Mouse (Mus musculus) embryonic facial prominence, embryonic 13.5 days (tissue): ENCODE data around the gene Ythdc1. TPM values are rescaled to one million over a fixed set of nuclear protein-coding genes. Genes with fewer than 3 reads are reported as not detected.

Experiments
- ATAC-seq: fragments of 200-750 bp; cut with Nextera tagmentation; 2 replicates; pipeline ENCODE4 v1.8.0; 2017; ENCODE audit warnings: low read depth; ENCODE audit not compliant: insufficient number of reproducible peaks, insufficient read depth, low FRiP score, low TSS enrichment
- H3K27ac ChIP-seq: fragments of 300-500 bp; sonication (generic); 2 replicates; pipeline ENCODE4 v1.5.1; 2015; ENCODE audit warnings: moderate library complexity, mild to moderate bottlenecking, inconsistent platforms
- H3K27me3 ChIP-seq: fragments of 300-500 bp; sonication (generic); 2 replicates; pipeline ENCODE4 v1.6.1; 2015; ENCODE audit warnings: mild to moderate bottlenecking, inconsistent platforms
- H3K36me3 ChIP-seq: fragments of 300-500 bp; sonication (generic); 2 replicates; pipeline ENCODE4 v1.6.1; 2015; ENCODE audit warnings: mild to moderate bottlenecking, inconsistent platforms
- H3K4me1 ChIP-seq: fragments of 300-500 bp; sonication (generic); 2 replicates; pipeline ENCODE4 v1.6.1; 2015; ENCODE audit warnings: inconsistent platforms
- H3K4me2 ChIP-seq: fragments of 300-500 bp; sonication (generic); 2 replicates; pipeline ENCODE4 v1.6.1; 2015; ENCODE audit warnings: moderate library complexity, mild to moderate bottlenecking, inconsistent platforms
- H3K4me3 ChIP-seq: fragments of 300-500 bp; sonication (generic); 2 replicates; pipeline ENCODE4 v1.5.1; 2015; ENCODE audit warnings: mild to moderate bottlenecking, inconsistent platforms
- H3K9ac ChIP-seq: fragments of 300-500 bp; sonication (generic); 2 replicates; pipeline ENCODE4 v1.6.1; 2015; ENCODE audit warnings: mild to moderate bottlenecking, inconsistent platforms
- H3K9me3 ChIP-seq: fragments of 300-500 bp; sonication (generic); 2 replicates; pipeline ENCODE4 v1.6.1; 2016; ENCODE audit warnings: inconsistent platforms
- WGBS: fragments of 180-500 bp; shearing (Covaris S2); methylation state at CpG from one replicate; pipeline ENCODE4 v1.1.7; 2015; ENCODE audit warnings: mixed read lengths; 5-methylcytosine and 5-hydroxymethylcytosine counted together
- polyA plus RNA-seq: library from polyadenylated mRNA; unstranded; fragments of >200 nt; fragmentation: Nextera tagmentation; extraction: Ambion mirVana; gene quantifications from 2 replicates; pipeline ENCODE4 v1.2.1, GENCODE M21; 2015

Gene Ythdc1
- polyA plus RNA-seq = 49.6 and 57.2 TPM in 2 replicates

- peak within 1 kb of the TSS; percentile 99 for H3K9ac ChIP-seq
- H3K36me3 ChIP-seq = no peaks in the 10 kb centered on the region
- WGBS = under 1% methylated on average over 95 of the region's 111 CpGs
- 0 out of 2 replicates have a peak, but pooled peaks cover 3% of the 10 kb centered on the region for H3K4me1 ChIP-seq
- H3K27ac ChIP-seq = peak within 1 kb of the TSS; percentile 99
- H3K4me2 ChIP-seq = peak within 1 kb of the TSS; percentile 76
- H3K27me3 ChIP-seq = no peaks in the 10 kb centered on the region
- ATAC-seq = peak; percentile 98
- H3K9me3 ChIP-seq = no peaks in the 10 kb centered on the region
- peak within 1 kb of the TSS; percentile 94 for H3K4me3 ChIP-seq
These were observed at the start of gene Ythdc1 for GRCm38 (mm10) chr5:86803962-86804940. Ythdc1 (plus strand) TSS chr5:86804221.

DNA sequence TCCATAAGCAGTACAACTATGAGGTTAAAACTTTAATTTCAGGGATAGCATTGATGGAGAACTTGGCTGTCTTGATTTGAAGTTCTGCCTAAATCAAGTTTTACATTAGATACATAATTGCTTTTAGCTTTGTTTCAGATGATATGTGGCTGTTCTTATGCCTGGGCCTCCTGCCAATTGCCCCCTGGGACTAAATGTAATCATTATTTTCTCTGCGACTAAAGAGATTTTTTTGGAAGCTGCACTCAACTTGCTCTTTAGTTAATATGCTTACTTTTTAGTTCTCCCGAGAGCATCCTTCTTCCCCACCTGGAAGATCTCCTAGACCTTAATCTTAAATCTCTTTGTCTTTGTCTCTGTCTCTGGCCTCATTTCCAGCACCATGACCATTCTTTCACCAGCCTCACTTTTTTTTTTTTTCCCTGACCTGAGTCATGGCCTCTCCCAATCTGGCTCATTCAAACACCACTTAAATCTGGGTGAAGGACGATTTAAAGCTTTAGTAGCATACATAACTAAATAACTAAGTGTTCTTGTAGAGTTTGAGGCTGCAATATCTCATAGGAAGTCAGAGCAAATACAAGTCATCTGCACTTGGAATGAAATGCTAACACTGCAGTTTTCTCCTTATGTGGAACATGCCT lies 34.9 kb upstream of the Ythdc1 start:
- 32% methylated on average over 3 of the region's 3 CpGs for WGBS
- Histone ChIP-seq H3K36me3 (no peaks in the 10 kb centered on the region), H3K27ac (no peak overlapping the region), H3K4me3 (no peak overlapping the region), H3K27me3 (no peaks in the 10 kb centered on the region), H3K4me2 (no peak overlapping the region), H3K9ac (no peak overlapping the region), H3K4me1 (0 out of 2 replicates have a peak, but pooled peaks cover 4% of the 10 kb centered on the region), H3K9me3 (no peaks in the 10 kb centered on the region)
- ATAC-seq = no peak

DNA sequence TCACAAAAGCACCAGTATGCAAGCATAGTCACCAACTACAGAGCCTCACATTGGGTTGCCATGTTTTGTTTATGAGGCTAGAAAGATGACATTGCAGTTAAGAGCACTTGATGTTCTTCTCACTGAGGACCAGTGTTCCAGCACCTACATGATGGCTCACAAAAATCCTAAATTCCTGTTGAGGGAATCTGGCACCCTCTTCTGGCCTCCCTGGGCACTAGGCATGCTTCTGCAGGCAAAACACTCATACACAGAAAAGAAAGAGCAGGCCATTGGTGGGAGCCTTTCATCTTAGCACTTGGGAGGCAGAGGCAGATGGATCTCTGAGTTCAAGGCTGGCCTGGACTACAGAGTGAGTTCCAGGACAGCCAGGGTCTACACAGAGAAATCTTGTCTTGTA lies 33.0 kb upstream of the Ythdc1 start:
- ATAC-seq = no peak
- Histone ChIP-seq H3K4me2 (no peak overlapping the region), H3K36me3 (no peaks in the 10 kb centered on the region), H3K9ac (no peak overlapping the region), H3K27ac (no peak overlapping the region), H3K27me3 (no peaks in the 10 kb centered on the region), H3K4me3 (no peak overlapping the region), H3K4me1 (0 out of 2 replicates have a peak, but pooled peaks cover 4% of the 10 kb centered on the region), H3K9me3 (no peaks in the 10 kb centered on the region)

GRCm38 (mm10) chr5:86776941-86777340 lies 27.1 kb upstream of the Ythdc1 start:
- no peak overlapping the region for H3K9ac ChIP-seq
- no peak overlapping the region for H3K27ac ChIP-seq
- ATAC-seq = no peak
- no peak overlapping the region for H3K4me3 ChIP-seq
- WGBS = 88% methylated on average over 5 of the region's 5 CpGs
- no peaks in the 10 kb centered on the region for H3K9me3 ChIP-seq
- H3K27me3 ChIP-seq = no peaks in the 10 kb centered on the region
- H3K36me3 ChIP-seq = no peaks in the 10 kb centered on the region
- no peak overlapping the region for H3K4me2 ChIP-seq
- no peaks in the 10 kb centered on the region for H3K4me1 ChIP-seq

DNA sequence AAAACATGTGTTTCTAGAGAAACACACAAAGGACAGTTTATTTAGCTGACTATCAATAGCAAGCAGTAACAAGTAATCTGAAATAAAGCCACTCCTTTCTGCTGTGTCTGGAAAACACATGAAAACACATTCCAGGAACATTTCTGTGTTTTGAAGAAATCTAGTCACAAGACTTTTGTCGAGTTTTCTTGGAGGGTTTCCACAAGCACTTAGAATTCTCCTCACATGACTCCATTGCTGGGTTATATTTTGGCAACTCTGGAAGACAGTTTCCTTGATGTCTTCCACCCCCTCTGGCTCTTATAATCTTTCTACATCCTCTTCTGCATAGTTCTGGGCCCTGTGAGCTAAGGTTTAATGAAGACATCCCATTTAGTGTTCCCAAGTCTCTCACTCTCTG lies 25.6 kb upstream of the Ythdc1 start:
- H3K9me3 ChIP-seq = no peaks in the 10 kb centered on the region
- no peak for ATAC-seq
- H3K4me3 ChIP-seq = no peak overlapping the region
- H3K4me2 ChIP-seq = no peak overlapping the region
- no peaks in the 10 kb centered on the region for H3K36me3 ChIP-seq
- 60% methylated on average over 1 of the region's 1 CpGs for WGBS
- no peaks in the 10 kb centered on the region for H3K27me3 ChIP-seq
- H3K4me1 ChIP-seq = no peaks in the 10 kb centered on the region
- H3K9ac ChIP-seq = no peak overlapping the region
- no peak overlapping the region for H3K27ac ChIP-seq

DNA sequence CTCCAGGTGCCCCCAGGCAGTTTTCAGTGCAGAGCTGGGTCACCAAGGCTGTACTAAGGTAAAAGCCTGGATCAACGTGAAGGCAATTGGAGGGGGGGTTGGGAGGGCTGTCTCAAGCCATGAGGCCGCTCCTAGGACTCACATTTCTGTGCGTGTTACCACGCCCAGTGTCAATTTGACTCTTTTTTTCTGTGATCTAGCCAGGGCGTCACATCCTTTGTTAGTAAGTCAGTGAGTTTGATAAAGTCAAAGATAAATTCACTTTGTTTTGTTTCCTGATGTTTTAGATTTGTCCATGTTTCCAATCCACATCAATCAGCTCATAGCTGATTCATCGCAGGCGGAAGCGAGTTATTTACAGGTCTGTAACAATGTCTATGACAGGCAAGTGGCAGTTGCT lies 21.0 kb upstream of the Ythdc1 start:
- 44% methylated on average over 8 of the region's 8 CpGs for WGBS
- no peak overlapping the region for H3K9ac ChIP-seq
- no peak overlapping the region for H3K27ac ChIP-seq
- H3K4me1 ChIP-seq = no peaks in the 10 kb centered on the region
- no peaks in the 10 kb centered on the region for H3K27me3 ChIP-seq
- no peaks in the 10 kb centered on the region for H3K36me3 ChIP-seq
- ATAC-seq = no peak
- H3K4me3 ChIP-seq = no peak overlapping the region
- no peak overlapping the region for H3K4me2 ChIP-seq
- H3K9me3 ChIP-seq = no peaks in the 10 kb centered on the region

GRCm38 (mm10) chr5:86784205-86784604 lies 19.8 kb upstream of the Ythdc1 start:
- Histone ChIP-seq H3K9ac (no peak overlapping the region), H3K27ac (no peak overlapping the region), H3K4me3 (no peak overlapping the region), H3K4me1 (no peaks in the 10 kb centered on the region), H3K27me3 (no peaks in the 10 kb centered on the region), H3K4me2 (no peak overlapping the region), H3K9me3 (no peaks in the 10 kb centered on the region), H3K36me3 (no peaks in the 10 kb centered on the region)
- 75% methylated on average over 1 of the region's 1 CpGs for WGBS
- no peak for ATAC-seq

DNA sequence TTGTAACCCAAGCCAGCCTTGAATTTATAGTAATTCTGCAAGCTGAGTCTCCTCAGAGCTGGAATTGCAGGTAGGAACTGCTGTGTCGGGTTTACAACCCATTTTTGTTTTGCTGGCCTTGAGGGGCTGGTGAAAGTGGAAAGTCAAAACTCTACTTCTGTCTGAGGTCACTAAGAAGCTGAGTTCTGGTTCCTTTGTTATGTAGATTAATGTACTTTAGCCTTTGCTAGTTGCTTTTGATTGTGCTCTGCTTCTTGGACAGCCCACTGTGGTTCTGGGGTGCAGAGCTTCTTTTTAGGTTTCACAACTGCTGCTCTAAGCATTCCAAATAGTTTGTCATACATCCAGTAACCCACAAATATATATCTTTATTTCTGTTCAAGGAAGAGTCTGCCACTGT lies 17.2 kb upstream of the Ythdc1 start:
- no peak for ATAC-seq
- Histone ChIP-seq H3K4me3 (no peak overlapping the region), H3K4me2 (no peak overlapping the region), H3K27me3 (no peaks in the 10 kb centered on the region), H3K36me3 (no peaks in the 10 kb centered on the region), H3K27ac (no peak overlapping the region), H3K9ac (no peak overlapping the region), H3K9me3 (no peaks in the 10 kb centered on the region), H3K4me1 (no peaks in the 10 kb centered on the region)
- WGBS = 53% methylated on average over 1 of the region's 1 CpGs

DNA sequence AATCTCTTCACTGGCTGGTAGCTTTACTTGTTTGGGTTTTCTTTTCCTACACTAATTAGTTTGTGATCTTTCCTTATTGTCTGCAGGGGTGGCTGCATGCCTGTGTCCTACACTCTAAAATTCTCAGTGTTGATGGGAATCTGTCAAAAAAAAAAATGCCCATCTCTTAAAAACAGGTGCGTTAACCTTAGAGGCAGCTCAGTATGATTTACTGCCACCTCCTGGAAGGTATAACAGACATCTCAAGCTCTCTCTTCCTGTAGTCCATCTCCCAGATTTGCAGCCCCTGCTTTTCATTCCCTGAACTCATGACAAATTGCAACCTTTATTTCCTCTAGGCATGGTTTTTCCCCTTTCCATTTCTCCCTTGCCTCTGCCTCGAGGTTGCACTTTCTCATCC lies 14.1 kb upstream of the Ythdc1 start:
- Histone ChIP-seq H3K9me3 (no peaks in the 10 kb centered on the region), H3K4me2 (no peak overlapping the region), H3K4me1 (no peaks in the 10 kb centered on the region), H3K27me3 (no peaks in the 10 kb centered on the region), H3K36me3 (no peaks in the 10 kb centered on the region), H3K4me3 (no peak overlapping the region), H3K9ac (no peak overlapping the region), H3K27ac (no peak overlapping the region)
- no peak for ATAC-seq
- 68% methylated on average over 2 of the region's 2 CpGs for WGBS

- Histone ChIP-seq H3K4me3 (no peak overlapping the region), H3K27me3 (no peaks in the 10 kb centered on the region), H3K27ac (no peak overlapping the region), H3K9ac (no peak overlapping the region), H3K36me3 (no peaks in the 10 kb centered on the region), H3K4me2 (no peak overlapping the region), H3K4me1 (no peaks in the 10 kb centered on the region), H3K9me3 (no peaks in the 10 kb centered on the region)
- ATAC-seq = no peak
- WGBS = 75% methylated on average over 4 of the region's 4 CpGs
These were observed 11.8 kb upstream of the Ythdc1 start for GRCm38 (mm10) chr5:86792249-86792648.

GRCm38 (mm10) chr5:86792807-86793206 lies 11.2 kb upstream of the Ythdc1 start:
- ATAC-seq = no peak
- H3K9me3 ChIP-seq = no peaks in the 10 kb centered on the region
- no peak overlapping the region for H3K27ac ChIP-seq
- H3K4me2 ChIP-seq = no peak overlapping the region
- WGBS = 70% methylated on average over 8 of the region's 8 CpGs
- H3K27me3 ChIP-seq = no peaks in the 10 kb centered on the region
- H3K4me3 ChIP-seq = no peak overlapping the region
- H3K9ac ChIP-seq = no peak overlapping the region
- H3K36me3 ChIP-seq = no peaks in the 10 kb centered on the region
- H3K4me1 ChIP-seq = no peaks in the 10 kb centered on the region

GRCm38 (mm10) chr5:86816795-86817194 lies 12.8 kb downstream of the Ythdc1 start:
- no peak overlapping the region for H3K4me3 ChIP-seq
- no peak overlapping the region for H3K9ac ChIP-seq
- H3K27ac ChIP-seq = no peak overlapping the region
- peaks cover 32% of the 10 kb centered on the region for H3K36me3 ChIP-seq
- no peaks in the 10 kb centered on the region for H3K9me3 ChIP-seq
- no peaks in the 10 kb centered on the region for H3K4me1 ChIP-seq
- WGBS = 83% methylated on average over 3 of the region's 3 CpGs
- no peak overlapping the region for H3K4me2 ChIP-seq
- no peaks in the 10 kb centered on the region for H3K27me3 ChIP-seq
- no peak for ATAC-seq
